Mouse (Mus musculus): ENCODE results near the gene Usp10. TPM values are rescaled to one million over a fixed set of nuclear protein-coding genes. Genes with fewer than 3 reads are reported as not detected.

Gene Usp10
- polyA plus RNA-seq, 1 experiment from 2014 or later, result 40.8 TPM

GRCm38 (mm10) chr8:119901952-119902351 lies 8.2 kb upstream of the Usp10 start:
- no peaks in the 10 kb centered on the region for H3K79me2 ChIP-seq (ENCODE audit: inconsistent target)
- H3K4me3 ChIP-seq (ENCODE audit: inconsistent target), result no peak overlapping the region
- H3K36me3 ChIP-seq (ENCODE audit: inconsistent target), result no peaks in the 10 kb centered on the region
- 70% methylated on average over 8 of the region's 8 CpGs for WGBS (ENCODE audit: missing documents)
- no peak overlapping the region for H3K27ac ChIP-seq

GRCm38 (mm10) chr8:119904323-119904911 lies 5.7 kb upstream of the Usp10 start:
- Histone ChIP-seq H3K36me3 (ENCODE audit: inconsistent target) (no peaks in the 10 kb centered on the region), H3K79me2 (ENCODE audit: inconsistent target) (no peaks in the 10 kb centered on the region), H3K27ac (no peak overlapping the region), H3K4me3 (ENCODE audit: inconsistent target) (no peak overlapping the region)
- 87% methylated on average over 11 of the region's 12 CpGs for WGBS (ENCODE audit: missing documents)

GRCm38 (mm10) chr8:119910547-119911257 lies 542 bp downstream of the Usp10 start, which contains the start of gene Gm20388:
Gene Gm20388, plus strand, starts transcription at chr8:119910841.
- peak within 1 kb of the TSS; percentile 46 for H3K4me3 ChIP-seq (ENCODE audit: inconsistent target)
- under 1% methylated on average over 95 of the region's 97 CpGs for WGBS (ENCODE audit: missing documents)
- no peak within 1 kb of the TSS for H3K27ac ChIP-seq
- peaks cover 45% of the 10 kb centered on the region for H3K79me2 ChIP-seq (ENCODE audit: inconsistent target)
- H3K36me3 ChIP-seq (ENCODE audit: inconsistent target), result no peaks in the 10 kb centered on the region

GRCm38 (mm10) chr8:119911258-119911962 lies 1.2 kb downstream of the Usp10 start:
- Histone ChIP-seq H3K36me3 (ENCODE audit: inconsistent target) (no peaks in the 10 kb centered on the region), H3K79me2 (ENCODE audit: inconsistent target) (peaks cover 52% of the 10 kb centered on the region), H3K4me3 (ENCODE audit: inconsistent target) (peak overlapping the region; percentile 30), H3K27ac (no peak overlapping the region)
- 4% methylated on average over 30 of the region's 30 CpGs for WGBS (ENCODE audit: missing documents)

- 81% methylated on average over 6 of the region's 6 CpGs for WGBS (ENCODE audit: missing documents)
- Histone ChIP-seq H3K36me3 (ENCODE audit: inconsistent target) (no peaks in the 10 kb centered on the region), H3K79me2 (ENCODE audit: inconsistent target) (peaks cover 65% of the 10 kb centered on the region), H3K27ac (no peak overlapping the region), H3K4me3 (ENCODE audit: inconsistent target) (no peak overlapping the region)
Observed at GRCm38 (mm10) chr8:119912643-119913042, 2.5 kb downstream of the Usp10 start.

GRCm38 (mm10) chr8:119913181-119913580 lies 3.0 kb downstream of the Usp10 start:
- Histone ChIP-seq H3K79me2 (ENCODE audit: inconsistent target) (peaks cover 70% of the 10 kb centered on the region), H3K36me3 (ENCODE audit: inconsistent target) (no peaks in the 10 kb centered on the region), H3K4me3 (ENCODE audit: inconsistent target) (no peak overlapping the region), H3K27ac (no peak overlapping the region)
- 87% methylated on average over 3 of the region's 3 CpGs for WGBS (ENCODE audit: missing documents)

GRCm38 (mm10) chr8:119914161-119914560 lies 4.0 kb downstream of the Usp10 start:
- H3K79me2 ChIP-seq (ENCODE audit: inconsistent target), result peaks cover 79% of the 10 kb centered on the region
- no peaks in the 10 kb centered on the region for H3K36me3 ChIP-seq (ENCODE audit: inconsistent target)
- no peak overlapping the region for H3K27ac ChIP-seq
- WGBS (ENCODE audit: missing documents), result 4% methylated on average over 2 of the region's 2 CpGs
- no peak overlapping the region for H3K4me3 ChIP-seq (ENCODE audit: inconsistent target)

- Histone ChIP-seq H3K36me3 (ENCODE audit: inconsistent target) (no peaks in the 10 kb centered on the region), H3K27ac (no peak overlapping the region), H3K79me2 (ENCODE audit: inconsistent target) (peaks cover 90% of the 10 kb centered on the region), H3K4me3 (ENCODE audit: inconsistent target) (no peak overlapping the region)
- WGBS (ENCODE audit: missing documents), result 97% methylated on average over 4 of the region's 4 CpGs
Observed at GRCm38 (mm10) chr8:119915298-119915697, 5.1 kb downstream of the Usp10 start.

GRCm38 (mm10) chr8:119916237-119916892 lies 6.2 kb downstream of the Usp10 start:
- no peaks in the 10 kb centered on the region for H3K36me3 ChIP-seq (ENCODE audit: inconsistent target)
- 94% methylated on average over 16 of the region's 16 CpGs for WGBS (ENCODE audit: missing documents)
- H3K4me3 ChIP-seq (ENCODE audit: inconsistent target), result no peak overlapping the region
- peaks cover 99% of the 10 kb centered on the region for H3K79me2 ChIP-seq (ENCODE audit: inconsistent target)
- no peak overlapping the region for H3K27ac ChIP-seq

- H3K79me2 ChIP-seq (ENCODE audit: inconsistent target), result peaks cover 99% of the 10 kb centered on the region
- H3K27ac ChIP-seq, result no peak overlapping the region
- 93% methylated on average over 3 of the region's 3 CpGs for WGBS (ENCODE audit: missing documents)
- no peak overlapping the region for H3K4me3 ChIP-seq (ENCODE audit: inconsistent target)
- H3K36me3 ChIP-seq (ENCODE audit: inconsistent target), result no peaks in the 10 kb centered on the region
Observed at GRCm38 (mm10) chr8:119917415-119917814, 7.3 kb downstream of the Usp10 start.

GRCm38 (mm10) chr8:119918155-119918567 lies 8.0 kb downstream of the Usp10 start:
- 67% methylated on average over 1 of the region's 1 CpGs for whole genome bisulfite sequencing (ENCODE audit: missing documents)
- Histone ChIP-seq H3K4me3 (ENCODE audit: inconsistent target) (no peak overlapping the region), H3K79me2 (ENCODE audit: inconsistent target) (peaks cover 99% of the 10 kb centered on the region), H3K36me3 (ENCODE audit: inconsistent target) (no peaks in the 10 kb centered on the region), H3K27ac (no peak overlapping the region)

GRCm38 (mm10) chr8:119923259-119923658 lies 13.1 kb downstream of the Usp10 start:
- H3K4me3 ChIP-seq (ENCODE audit: inconsistent target), result no peak overlapping the region
- no peaks in the 10 kb centered on the region for H3K36me3 ChIP-seq (ENCODE audit: inconsistent target)
- no peak overlapping the region for H3K27ac ChIP-seq
- 100% methylated on average over 4 of the region's 5 CpGs for WGBS (ENCODE audit: missing documents)
- H3K79me2 ChIP-seq (ENCODE audit: inconsistent target), result peaks cover 95% of the 10 kb centered on the region

- Histone ChIP-seq H3K27ac (no peak overlapping the region), H3K4me3 (ENCODE audit: inconsistent target) (no peak overlapping the region), H3K79me2 (ENCODE audit: inconsistent target) (peaks cover 96% of the 10 kb centered on the region), H3K36me3 (ENCODE audit: inconsistent target) (no peaks in the 10 kb centered on the region)
- WGBS (ENCODE audit: missing documents), result 88% methylated on average over 4 of the region's 4 CpGs
Observed at GRCm38 (mm10) chr8:119925428-119925827, 15.3 kb downstream of the Usp10 start.

GRCm38 (mm10) chr8:119926474-119926873 lies 16.3 kb downstream of the Usp10 start:
- WGBS (ENCODE audit: missing documents), result 33% methylated on average over 2 of the region's 2 CpGs

More at GRCm38 (mm10) chr8:119926474-119926873, 16.3 kb downstream of the Usp10 start:
- no peaks in the 10 kb centered on the region for H3K36me3 ChIP-seq (ENCODE audit: inconsistent target)
- H3K4me3 ChIP-seq (ENCODE audit: inconsistent target), result no peak overlapping the region
- no peak overlapping the region for H3K27ac ChIP-seq
- H3K79me2 ChIP-seq (ENCODE audit: inconsistent target), result peaks cover 96% of the 10 kb centered on the region
